Mouse (Mus musculus) adrenal gland, postnatal 36 days (tissue): ENCODE measurements around the gene Pcsk4. TPM values are rescaled to one million over a fixed set of nuclear protein-coding genes. Genes with fewer than 3 reads are reported as not detected.

Source experiments
- DNase-seq, 2 experiments: peaks; one replicate each; pipeline ENCODE4 v3.0.0; 2021; ENCODE audit warnings: mixed read lengths in 1 of 2
- long read RNA-seq, 2 experiments: library from polyadenylated mRNA; stranded (forward); transcript quantifications; one replicate each; pipeline ENCODE4 v2.0.0; 2021; ENCODE audit warnings: borderline sequencing depth in 2 of 2
- total RNA-seq, 2 experiments: library from RNA; stranded (reverse); gene quantifications; 2 replicates each; pipeline ENCODE4 v1.2.3; 2021

The Pcsk4 gene
- 1 to 10 TPM; 2.2 to 3.3 TPM for total RNA-seq
- long read RNA-seq, experiment 1, partial matches to known transcripts, result 0 of 4 reads
- long read RNA-seq, experiment 1, other reads (novel, unspliced or antisense), result 3 of 4 reads
- long read RNA-seq, experiment 2, partial matches to known transcripts, result 1 of 2 reads
- long read RNA-seq, experiment 2, other reads (novel, unspliced or antisense), result 0 of 2 reads

GRCm38 (mm10) chr10:80329273-80330081 lies at the start of gene Pcsk4, which contains the start of gene Reep6:
TSS of gene Pcsk4 (minus strand) at chr10:80329498.
TSS of gene Reep6 (plus strand) at chr10:80329953.
- peak; percentile 95 to 99 for DNase-seq

DNA sequence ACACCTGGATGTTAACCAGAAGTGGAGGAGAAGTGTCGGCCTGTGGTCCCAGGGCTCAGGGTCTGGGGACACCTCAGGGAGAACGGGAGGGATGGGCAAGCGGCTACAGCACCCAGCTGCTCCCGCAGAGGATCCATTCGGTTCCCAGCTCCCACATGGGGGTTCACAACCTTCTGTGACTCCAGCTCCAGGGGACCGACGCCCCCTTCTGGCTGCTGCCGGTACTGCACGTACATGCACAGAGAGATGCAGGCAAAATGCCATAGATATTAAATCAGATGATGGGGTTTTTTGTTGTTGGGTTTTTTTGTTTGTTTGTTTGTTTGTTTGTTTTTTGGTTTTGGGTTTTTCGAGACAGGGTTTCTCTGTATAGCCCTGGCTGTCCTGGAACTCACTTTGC lies 48.4 kb upstream of the Pcsk4 start:
- peak; percentile 34 to 60 for DNase-seq

DNA sequence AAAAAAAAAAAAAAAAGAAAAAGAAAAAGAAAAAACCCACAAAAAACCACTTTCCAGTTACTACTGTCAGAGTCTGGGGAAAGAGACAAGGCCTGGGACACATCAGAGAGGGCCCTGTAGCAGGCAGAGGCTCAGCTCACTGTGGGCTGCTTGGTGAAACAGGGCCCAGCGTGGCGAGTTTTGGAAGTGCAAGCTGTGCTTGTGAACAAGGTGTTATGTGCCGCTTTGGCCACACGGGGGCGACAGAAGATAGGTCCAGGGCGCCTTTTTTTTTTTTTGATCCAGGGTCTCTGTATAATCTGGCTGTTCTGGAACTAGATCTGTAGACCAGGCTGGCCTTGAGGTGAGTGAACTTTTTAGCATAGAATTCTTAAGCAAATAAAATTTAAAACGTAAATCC lies 46.9 kb upstream of the Pcsk4 start:
- DNase-seq, result peak; percentile 93

DNA sequence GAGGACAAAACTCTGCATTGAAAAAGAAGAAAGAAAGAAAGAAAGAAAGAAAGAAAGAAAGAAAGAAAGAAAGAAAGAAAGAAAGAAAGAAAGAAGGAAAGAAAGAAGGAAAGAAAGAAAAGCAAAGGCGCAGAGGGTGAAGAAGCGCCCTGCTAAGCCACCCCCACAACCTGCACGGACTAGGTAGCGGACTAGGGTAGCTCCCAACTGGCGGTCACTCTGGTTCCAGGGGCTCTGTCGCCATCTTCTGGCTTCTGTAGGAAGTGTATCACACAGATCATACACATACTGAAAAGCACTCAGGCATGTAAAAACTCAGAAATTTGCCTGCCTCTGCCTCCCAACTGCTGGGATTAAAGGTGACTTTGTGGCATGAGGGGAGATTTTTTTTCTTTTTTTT lies 44.8 kb upstream of the Pcsk4 start:
- peak; percentile 82 to 83 for DNase-seq

DNA sequence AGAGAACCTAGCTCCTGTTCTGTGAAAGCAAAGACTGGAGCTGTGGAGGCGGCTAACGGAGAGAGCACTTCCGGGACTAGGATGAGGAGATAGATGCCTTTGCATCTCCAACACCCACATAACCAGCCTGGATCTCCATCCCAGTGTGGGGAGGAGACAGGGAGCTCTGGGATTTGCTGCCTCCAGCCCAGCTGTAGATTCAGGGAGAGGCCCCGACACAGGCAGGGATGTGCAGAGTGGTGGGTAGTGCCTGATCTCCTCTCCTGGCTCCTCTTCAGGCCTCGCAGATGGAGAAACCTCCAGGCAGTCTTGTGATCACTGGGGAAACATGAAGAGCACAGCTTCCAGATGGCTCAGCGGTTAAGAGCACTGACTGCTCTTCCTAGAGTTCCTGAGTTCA lies 43.4 kb upstream of the Pcsk4 start:
- DNase-seq, result no peak

DNA sequence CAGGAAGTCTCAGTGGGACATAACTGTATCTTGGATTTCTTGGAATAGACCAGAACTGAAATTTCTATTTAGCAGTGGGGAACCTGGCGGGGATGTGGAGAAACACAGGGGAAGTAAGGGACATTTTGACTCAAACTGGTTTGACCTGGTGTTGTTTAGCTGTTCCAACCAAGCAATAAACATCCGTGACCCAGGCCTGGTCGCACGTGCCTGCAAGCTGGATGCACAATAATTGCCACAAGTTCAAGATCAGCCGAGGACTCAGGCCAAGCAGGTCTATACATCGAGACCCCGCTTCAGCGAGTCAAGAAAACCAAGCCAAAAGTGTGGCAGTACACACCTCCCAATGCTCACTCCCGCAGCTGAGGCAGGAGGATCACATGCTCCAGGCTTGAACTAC lies 42.7 kb upstream of the Pcsk4 start:
- no peak for DNase-seq

DNA sequence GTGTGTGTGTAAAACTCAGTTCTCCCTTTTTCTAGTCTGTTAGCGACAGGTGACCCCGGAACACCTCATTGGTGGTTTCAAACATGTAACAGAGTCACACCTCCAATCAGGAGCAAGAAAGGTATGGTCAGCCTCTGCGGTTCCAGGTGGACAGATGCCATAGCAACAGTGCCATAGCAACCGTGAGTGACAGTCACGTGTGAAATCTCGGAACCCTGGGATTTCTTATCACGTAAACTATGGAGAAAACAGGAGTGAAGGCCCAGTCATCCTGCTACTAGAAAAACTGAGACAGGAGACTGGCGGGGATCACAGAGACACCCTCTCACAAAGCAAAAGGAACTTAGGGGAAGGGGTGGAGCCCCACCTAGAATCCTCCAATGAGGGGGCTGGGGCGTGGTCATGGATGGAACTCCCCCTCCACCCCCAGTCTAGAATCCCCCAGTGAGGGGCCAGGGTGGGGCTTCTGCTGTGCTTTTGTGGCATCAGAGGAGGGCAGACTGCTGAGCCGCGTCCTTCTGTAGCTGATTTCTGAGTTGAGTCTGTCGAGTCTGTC lies 42.2 kb upstream of the Pcsk4 start:
- peak in 1 of 2 experiments; percentile 47 for DNase-seq

DNA sequence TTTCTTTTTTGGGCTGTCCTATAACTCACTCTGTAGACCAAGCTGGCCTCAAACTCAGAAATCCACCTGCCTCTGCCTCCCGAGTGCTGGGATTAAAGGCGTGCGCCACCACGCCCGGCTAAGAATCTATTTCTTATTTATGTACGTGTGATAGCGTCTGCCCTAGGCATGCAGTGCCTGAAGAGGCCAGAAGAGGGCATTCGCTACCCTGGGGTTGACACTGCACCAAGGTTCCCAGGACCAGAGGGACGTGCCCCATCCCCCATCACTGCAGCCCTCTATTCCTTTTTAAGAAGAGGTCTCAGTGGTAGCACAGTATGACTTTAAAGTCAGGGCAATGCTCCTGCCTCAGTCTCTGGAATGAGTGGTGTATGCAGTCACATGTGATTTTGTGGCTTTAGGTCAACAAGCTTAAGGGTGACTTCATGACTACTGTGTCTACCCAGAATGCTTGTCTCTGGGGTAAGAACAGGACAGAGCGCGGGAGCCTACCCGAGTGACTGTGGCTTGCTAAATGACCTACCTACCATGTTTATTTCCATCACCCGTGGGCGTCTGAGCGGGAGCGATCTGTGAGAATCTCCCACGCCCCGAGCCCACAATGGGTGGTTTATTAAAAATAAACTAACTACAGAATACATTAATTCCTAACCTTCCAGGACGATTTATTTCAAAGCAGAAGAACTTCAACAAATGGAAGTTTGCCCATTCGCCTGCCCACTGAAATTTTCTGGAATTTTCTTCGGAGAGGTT lies 40.9 kb upstream of the Pcsk4 start:
- DNase-seq, result peak in 1 of 2 experiments; percentile 41

GRCm38 (mm10) chr10:80368392-80368791 lies 39.1 kb upstream of the Pcsk4 start:
- DNase-seq, result no peak

DNA sequence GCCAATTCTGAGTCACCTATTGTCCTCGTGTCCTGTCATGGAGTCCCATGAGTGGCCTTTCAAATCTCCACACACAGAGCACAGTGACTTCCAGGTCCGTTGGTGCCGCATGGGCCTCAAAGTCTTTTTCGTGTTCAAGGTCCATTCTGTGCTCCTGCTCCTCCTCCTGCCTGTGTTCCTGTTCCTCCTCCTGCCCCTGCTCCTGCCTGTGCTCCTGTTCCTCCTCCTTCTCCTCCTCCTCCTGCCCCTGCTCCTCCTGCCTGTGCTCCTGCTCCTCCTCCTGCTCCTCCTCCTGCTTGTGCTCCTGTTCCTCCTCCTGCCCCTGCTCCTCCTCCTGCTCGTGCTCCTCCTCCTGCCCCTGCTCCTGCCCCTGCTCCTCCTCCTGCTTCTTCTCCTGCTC lies 38.7 kb upstream of the Pcsk4 start:
- no peak for DNase-seq

GRCm38 (mm10) chr10:80365736-80366135 lies 36.4 kb upstream of the Pcsk4 start:
- DNase-seq, result no peak

DNA sequence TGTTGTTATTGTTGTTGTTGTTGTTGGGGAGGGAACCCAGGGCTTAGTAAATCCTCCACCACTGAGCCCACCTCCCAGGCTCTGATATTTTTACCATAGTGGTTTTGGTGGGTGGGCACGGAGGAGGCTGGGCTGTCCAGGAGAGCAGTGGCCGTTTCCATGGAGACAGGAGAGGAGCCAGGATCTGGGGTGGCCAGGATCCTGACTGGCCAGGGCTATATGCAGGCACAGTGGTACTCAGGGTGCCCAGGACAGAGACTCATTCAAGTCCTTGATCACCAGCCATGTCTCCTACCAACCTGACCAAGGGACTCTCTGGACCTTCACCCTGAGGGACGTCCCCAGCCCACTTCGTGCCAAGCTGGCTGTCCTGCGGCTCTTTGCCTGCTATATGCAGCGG lies 34.4 kb upstream of the Pcsk4 start:
- no peak for DNase-seq

- peak; percentile 53 to 57 for DNase-seq
Measured at GRCm38 (mm10) chr10:80357994-80358639, 28.8 kb upstream of the Pcsk4 start.

DNA sequence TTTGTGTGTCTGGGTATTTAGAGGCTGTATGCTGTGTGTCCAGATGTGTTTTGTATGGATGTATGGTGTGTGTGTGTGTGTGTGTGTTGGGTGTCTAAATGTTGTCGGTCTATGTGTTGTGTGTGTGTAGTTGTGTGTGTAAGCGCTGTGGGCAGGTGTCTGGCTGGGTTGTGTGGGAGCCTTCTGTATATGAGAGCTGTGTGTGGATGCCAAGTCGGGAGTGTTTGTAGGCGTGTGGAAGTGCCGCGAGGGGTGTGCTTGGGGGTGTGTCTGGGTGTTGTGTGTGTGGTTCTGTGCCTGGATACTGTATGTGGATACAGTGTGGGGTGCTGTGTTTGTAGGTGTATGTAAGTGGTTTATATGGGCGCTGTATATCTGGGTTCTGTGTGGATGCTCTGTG lies 28.0 kb upstream of the Pcsk4 start:
- no peak for DNase-seq

GRCm38 (mm10) chr10:80356737-80357136 lies 27.4 kb upstream of the Pcsk4 start:
- DNase-seq, result no peak

DNA sequence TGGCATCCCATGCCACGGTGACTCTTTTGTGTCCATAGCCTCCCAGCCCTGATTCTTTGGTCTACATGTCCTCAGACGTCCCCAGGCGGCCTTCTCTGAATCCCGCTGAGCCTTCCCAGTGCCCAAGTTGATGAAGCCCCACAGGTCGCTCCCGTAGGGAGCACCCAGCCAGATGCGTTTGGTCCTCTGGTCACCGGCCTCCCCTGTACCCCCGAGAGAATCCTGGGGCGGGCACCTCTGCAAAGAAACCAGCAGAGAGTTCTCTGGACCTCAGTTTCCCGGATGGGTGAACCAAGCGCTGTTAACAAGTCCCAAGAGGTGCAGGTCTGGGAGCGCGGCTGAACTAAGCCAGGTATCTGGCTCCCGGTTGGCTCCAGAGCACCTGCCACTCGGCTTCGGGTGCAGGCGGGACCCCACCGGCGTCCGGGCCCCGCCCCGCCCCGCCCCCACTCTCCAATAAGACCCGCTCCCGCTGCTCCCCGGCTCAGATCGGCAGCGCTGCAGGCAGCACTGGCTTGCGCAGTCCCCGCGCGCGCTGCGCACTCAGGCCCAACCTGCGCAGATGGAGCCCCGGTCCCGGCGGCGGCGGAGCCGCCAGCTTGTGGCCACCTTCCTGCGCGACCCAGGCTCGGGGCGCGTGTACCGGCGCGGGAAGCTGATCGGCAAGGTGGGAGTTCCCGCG lies 26.8 kb upstream of the Pcsk4 start, which contains the start of gene Plk5:
Gene Plk5, plus strand, starts transcription at position 459 of the 682 bp plus-strand sequence.
- no peak for DNase-seq

- no peak for DNase-seq
Measured at GRCm38 (mm10) chr10:80355431-80355830, 26.1 kb upstream of the Pcsk4 start.

GRCm38 (mm10) chr10:80352727-80353126 lies 23.4 kb upstream of the Pcsk4 start:
- no peak for DNase-seq

DNA sequence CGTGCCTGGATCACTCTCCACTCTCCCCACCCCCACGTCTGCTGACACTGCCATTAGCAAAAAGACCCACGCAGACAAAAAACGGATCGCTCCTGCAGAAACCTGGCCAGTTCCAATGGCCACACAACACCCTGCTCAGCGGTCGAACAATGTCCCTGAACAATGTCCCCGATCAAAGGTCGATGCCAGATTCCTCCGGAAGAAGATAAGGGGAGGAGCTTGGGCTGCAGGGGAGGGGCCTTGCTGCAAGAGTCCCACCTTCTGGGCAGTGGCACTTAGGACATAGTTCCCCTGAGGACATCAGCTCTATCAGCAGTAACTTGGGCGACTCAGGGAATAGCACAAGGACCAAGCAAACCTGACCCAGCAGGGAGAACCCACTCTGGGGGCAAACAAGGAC lies 22.6 kb upstream of the Pcsk4 start:
- DNase-seq, result no peak

GRCm38 (mm10) chr10:80350292-80350691 lies 21.0 kb upstream of the Pcsk4 start:
- DNase-seq, result peak; percentile 88 to 91

DNA sequence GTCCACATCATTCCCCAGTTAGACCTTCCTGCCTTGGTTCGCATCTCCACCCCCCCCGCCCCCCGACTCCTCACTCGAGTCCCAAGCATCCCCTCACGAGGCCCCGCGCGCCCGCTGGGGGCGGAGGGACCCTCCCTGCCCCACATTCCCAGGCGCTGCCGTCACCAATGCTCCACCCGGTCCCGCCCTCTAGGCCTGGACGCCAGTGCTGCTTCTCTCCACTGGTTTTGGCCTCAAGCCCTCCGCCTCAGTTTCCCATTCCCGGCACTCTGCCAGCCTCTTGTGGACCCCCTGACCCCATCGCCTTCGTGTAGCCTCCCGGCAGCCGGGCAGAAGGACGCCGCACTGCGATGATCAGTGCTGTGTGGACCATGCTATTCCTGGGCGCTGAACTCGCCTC lies 19.7 kb upstream of the Pcsk4 start:
- DNase-seq, result no peak
